Mouse (Mus musculus): ENCODE results near the gene Map2k3.
A peak's percentile ranks its signal among the peaks of the same experiment; 100 is the strongest.

GRCm38 (mm10) chr11:60930724-60931281 lies 1.0 kb upstream of the Map2k3 start:
- TF ChIP-seq EP300 (IDR thresholded peaks at IDR 0.05) (peak; percentile 88), CTCF (IDR thresholded peaks at IDR 0.05) (no peak)
